Mouse (Mus musculus) embryonic facial prominence, embryonic 11.5 days (tissue): Measurements from ENCODE around the gene Hsd3b7. TPM values are rescaled to one million over a fixed set of nuclear protein-coding genes. Genes with fewer than 3 reads are reported as not detected.
"Not testable (repeated sequence)": the region's sequence is repeated elsewhere in the genome, so short reads cannot be mapped to it uniquely, and the experiment has no call there.

Experiments used
- ATAC-seq: fragments of 200-750 bp; cut with Nextera tagmentation; replicated peaks from 2 replicates; pipeline ENCODE4 v1.8.0; 2017; ENCODE audit warnings: low read depth; ENCODE audit not compliant: insufficient number of reproducible peaks, low FRiP score, low TSS enrichment
- DNase-seq: peaks from one replicate; pipeline ENCODE4 v3.0.0-alpha.2; 2015; ENCODE audit warnings: low spot score
- H3K27ac ChIP-seq: fragments of 300-500 bp; sonication (generic); replicated peaks from 2 replicates; pipeline ENCODE4 v1.5.1; 2014; ENCODE audit warnings: mild to moderate bottlenecking, low read depth, low read length, control low read depth
- H3K27me3 ChIP-seq: fragments of 300-500 bp; sonication (generic); 2 replicates; pipeline ENCODE4 v1.6.1; 2014; ENCODE audit warnings: mild to moderate bottlenecking, low read length, moderate library complexity, mixed read lengths; ENCODE audit not compliant: control insufficient read depth, insufficient read depth
- H3K36me3 ChIP-seq: fragments of 300-500 bp; sonication (generic); replicated peaks from 2 replicates; pipeline ENCODE4 v1.6.1; 2014; ENCODE audit warnings: low read depth, mild to moderate bottlenecking, low read length, moderate library complexity, mixed read lengths; ENCODE audit not compliant: control insufficient read depth, insufficient read depth
- H3K4me1 ChIP-seq: fragments of 300-500 bp; sonication (generic); 2 replicates; pipeline ENCODE4 v1.6.1; 2014; ENCODE audit warnings: low read length, mixed read lengths; ENCODE audit not compliant: control insufficient read depth, insufficient read depth
- H3K4me2 ChIP-seq: fragments of 300-500 bp; sonication (generic); 2 replicates; pipeline ENCODE4 v1.6.1; 2014; ENCODE audit warnings: low read depth, mild to moderate bottlenecking, control low read depth, low read length, moderate library complexity
- H3K4me3 ChIP-seq: fragments of 300-500 bp; sonication (generic); 2 replicates; pipeline ENCODE4 v1.5.1; 2014; ENCODE audit warnings: low read depth, low read length, control low read depth
- H3K9ac ChIP-seq: fragments of 300-500 bp; sonication (generic); replicated peaks from 2 replicates; pipeline ENCODE4 v1.6.1; 2014; ENCODE audit warnings: mild to moderate bottlenecking, control low read depth, low read length
- H3K9me3 ChIP-seq: fragments of 300-500 bp; sonication (generic); replicated peaks from 2 replicates; pipeline ENCODE4 v1.6.1; 2016; ENCODE audit warnings: mild to moderate bottlenecking, low read length, inconsistent platforms, mixed read lengths; ENCODE audit not compliant: control insufficient read depth
- WGBS: fragments of 180-500 bp; shearing (Covaris S2); extraction: QIAGEN DNeasy Blood & Tissue Kit; methylation state at CpG from one replicate; pipeline ENCODE4 v1.1.7; 2014; 5-methylcytosine and 5-hydroxymethylcytosine counted together
- polyA plus RNA-seq: library from polyadenylated mRNA; unstranded; fragments of >200 nt; fragmentation: Nextera tagmentation; extraction: Ambion mirVana; gene quantifications from 2 replicates; pipeline ENCODE4 v1.2.1, GENCODE M21; 2014

The Hsd3b7 gene
- polyA plus RNA-seq, 1 experiment from 2014 or later = 8.2 TPM

DNA sequence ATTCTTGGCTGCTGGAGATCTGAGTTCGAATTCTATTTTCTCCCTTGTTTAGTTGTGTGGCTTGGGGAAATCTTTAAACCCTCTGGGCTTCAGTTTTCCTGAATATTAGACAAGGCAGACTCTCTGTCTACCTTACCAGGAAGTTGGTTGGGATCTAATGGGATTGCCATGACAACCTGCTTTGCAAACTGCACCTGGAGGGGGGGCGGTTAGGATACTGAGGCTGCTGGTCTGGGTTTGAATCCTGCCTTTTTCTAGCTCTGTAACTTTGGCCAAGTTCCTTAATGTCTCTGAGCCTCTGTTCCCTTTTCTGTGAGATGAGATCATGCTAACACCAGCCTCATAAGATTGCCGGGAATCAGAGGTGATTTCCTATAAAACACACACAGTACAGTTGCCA lies 22.1 kb downstream of the Hsd3b7 start:
- Histone ChIP-seq H3K36me3 (no peaks in the 10 kb centered on the region), H3K27ac (no peak overlapping the region), H3K9me3 (no peaks in the 10 kb centered on the region), H3K4me1 (no peaks in the 10 kb centered on the region), H3K4me2 (no peak overlapping the region), H3K27me3 (no peaks in the 10 kb centered on the region), H3K9ac (no peak overlapping the region), H3K4me3 (no peak overlapping the region)
- 94% methylated on average over 3 of the region's 3 CpGs for WGBS
- ATAC-seq = no peak
- no peak for DNase-seq

DNA sequence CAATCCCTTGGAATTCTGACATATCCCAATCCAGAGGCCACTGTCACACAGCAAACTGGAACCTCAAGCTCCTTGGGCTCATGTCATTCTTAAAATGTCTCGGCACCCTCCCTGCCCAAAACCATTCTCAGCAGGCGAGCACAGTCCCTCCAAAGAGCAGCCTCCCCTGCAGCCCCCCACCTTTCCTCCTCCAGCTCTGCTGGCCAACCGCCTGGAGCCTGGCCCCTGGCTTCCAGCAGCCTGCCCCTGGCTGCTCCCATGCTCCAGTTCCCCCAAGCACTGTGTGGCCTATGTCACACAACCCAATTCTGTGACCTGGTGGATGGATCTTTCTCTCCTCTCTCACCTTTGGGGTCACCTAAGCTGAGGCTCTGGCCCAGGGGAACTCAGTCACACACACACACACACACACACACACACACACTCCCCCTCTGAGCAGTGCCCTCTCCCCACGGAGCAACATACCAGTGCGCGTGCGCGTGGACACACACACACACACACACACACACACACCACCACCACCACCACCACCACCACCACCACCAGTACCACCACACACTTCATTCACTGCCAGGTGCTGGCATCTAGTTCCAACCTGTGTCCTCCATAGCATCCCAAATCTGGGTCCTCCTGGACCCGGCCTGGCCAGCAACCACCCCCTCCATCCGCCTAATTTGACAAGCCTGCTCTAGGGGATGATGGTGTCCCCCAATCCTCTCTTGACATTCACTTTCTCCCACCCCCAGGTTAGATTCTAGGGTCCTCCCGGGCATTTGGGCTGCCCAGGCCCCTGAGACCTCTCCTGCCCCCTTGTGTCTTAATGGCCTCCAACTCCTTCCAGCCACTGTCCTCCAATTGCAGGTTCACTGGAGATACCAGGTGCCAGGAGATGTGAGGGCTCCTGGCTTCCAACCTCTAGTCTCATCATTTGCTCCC lies 23.1 kb downstream of the Hsd3b7 start:
- H3K9ac ChIP-seq = peak overlapping the region; percentile 83
- peak overlapping the region; percentile 82 for H3K4me2 ChIP-seq
- no peaks in the 10 kb centered on the region for H3K36me3 ChIP-seq
- no peaks in the 10 kb centered on the region for H3K27me3 ChIP-seq
- H3K9me3 ChIP-seq = no peaks in the 10 kb centered on the region
- DNase-seq = no peak
- WGBS = 66% methylated on average over 11 of the region's 11 CpGs
- ATAC-seq = peak; percentile 10
- peak overlapping the region; percentile 73 for H3K4me3 ChIP-seq
- H3K27ac ChIP-seq = no peak overlapping the region
- H3K4me1 ChIP-seq = no peaks in the 10 kb centered on the region

DNA sequence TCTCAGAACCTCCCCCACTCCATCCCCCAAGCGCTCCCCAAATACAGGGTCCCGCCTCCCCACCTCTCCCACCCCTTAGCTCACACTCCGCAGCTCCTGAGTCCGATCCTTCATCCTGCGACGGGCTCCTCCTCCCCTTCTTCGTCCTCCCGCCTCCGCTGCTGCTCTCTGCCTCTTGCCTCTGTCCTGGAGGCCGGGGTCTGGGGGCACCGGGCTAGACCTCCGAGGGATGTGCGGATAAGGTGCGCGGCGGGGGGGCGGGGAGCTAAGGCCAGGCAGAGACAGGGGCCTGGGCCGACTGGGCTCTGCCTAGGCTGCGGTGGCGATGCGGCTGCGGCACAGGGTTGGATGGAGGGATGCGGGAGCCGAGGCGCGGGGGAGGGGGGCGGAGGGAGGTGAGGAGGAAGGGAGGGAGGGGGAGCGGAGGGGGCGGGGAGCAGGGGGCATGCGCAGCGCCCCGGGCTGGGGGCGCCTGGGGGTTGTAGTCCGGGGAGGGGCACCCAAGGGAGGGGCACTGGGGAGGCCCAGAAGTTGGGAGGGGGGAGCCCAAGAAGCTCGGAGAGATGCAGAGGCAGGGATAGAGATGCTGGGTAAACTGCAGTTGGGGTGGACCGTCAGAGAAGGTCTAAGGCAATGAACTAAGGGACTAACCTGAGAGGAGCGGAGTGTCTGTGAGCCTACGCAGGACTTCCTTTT lies 23.9 kb downstream of the Hsd3b7 start, which contains the start of the genes Stx4a and Stx1b:
TSS of gene Stx4a (plus strand) at position 119 of the 696 bp plus-strand sequence.
TSS of gene Stx1b (minus strand) at position 374 of the 696 bp plus-strand sequence.
- no peaks in the 10 kb centered on the region for H3K27me3 ChIP-seq

DNA sequence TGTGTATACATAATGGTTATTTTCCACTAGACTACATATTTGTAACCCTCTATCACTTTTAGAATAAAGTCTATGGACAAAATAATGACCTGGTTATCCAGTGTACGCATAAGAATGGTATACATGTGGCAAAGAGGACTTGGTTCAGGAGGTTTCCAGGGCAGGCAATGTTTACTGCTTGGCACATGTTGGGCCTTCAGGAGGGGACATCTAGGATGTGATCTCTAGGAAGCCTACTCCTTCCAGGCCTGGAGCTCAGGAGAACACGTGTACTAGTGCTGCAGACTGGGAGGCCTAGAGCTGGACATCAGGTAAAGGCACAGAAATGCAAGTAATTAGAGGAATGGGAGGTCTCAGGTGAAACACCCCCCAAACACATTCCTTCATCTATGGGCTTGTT lies 35.1 kb downstream of the Hsd3b7 start:
- no peak for DNase-seq
- Histone ChIP-seq H3K9me3 (no peaks in the 10 kb centered on the region), H3K4me1 (no peaks in the 10 kb centered on the region)

More for the DNA sequence above, 23.9 kb downstream of the Hsd3b7 start, which contains the start of the genes Stx4a and Stx1b:
- Histone ChIP-seq H3K9me3 (no peaks in the 10 kb centered on the region), H3K9ac (peak within 1 kb of the TSS; percentile 83), H3K4me2 (peak within 1 kb of the TSS; percentile 82), H3K27ac (peak within 1 kb of the TSS; percentile 35; the same call in 1 of the 2 replicates), H3K4me3 (peak within 1 kb of the TSS; percentile 73), H3K4me1 (no peaks in the 10 kb centered on the region), H3K36me3 (no peaks in the 10 kb centered on the region)
- ATAC-seq (peak; percentile 81), DNase-seq (peak; percentile 76)
- 3% methylated on average over 32 of the region's 38 CpGs for WGBS

DNA sequence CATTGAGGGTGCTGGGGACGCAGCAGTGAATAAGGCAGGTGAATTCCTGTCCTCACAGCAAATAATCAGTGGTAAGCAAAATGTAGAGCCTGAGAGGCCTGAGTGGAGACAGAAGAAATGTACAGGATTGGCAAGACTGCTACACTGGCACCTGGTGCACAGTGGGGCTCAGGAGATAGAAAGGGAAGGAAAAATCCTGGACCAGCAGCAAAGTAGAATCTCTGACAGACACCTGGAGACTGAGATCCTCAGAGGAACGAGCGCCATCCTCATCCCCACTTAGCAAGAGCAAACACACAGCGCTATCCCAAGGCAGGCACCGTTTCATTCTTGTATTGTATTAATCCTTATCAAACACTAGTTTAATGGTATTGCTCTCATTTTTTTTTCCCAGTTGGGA lies 37.1 kb downstream of the Hsd3b7 start:
- H3K4me2 ChIP-seq = no peak overlapping the region
- no peaks in the 10 kb centered on the region for H3K9me3 ChIP-seq
- H3K27ac ChIP-seq = no peak overlapping the region
- DNase-seq = no peak
- no peak for ATAC-seq
- 87% methylated on average over 5 of the region's 5 CpGs for WGBS
- no peaks in the 10 kb centered on the region for H3K4me1 ChIP-seq
- no peak overlapping the region for H3K9ac ChIP-seq
- H3K4me3 ChIP-seq = no peak overlapping the region
- no peaks in the 10 kb centered on the region for H3K27me3 ChIP-seq
- no peaks in the 10 kb centered on the region for H3K36me3 ChIP-seq

More for the DNA sequence above, 35.1 kb downstream of the Hsd3b7 start:
- Histone ChIP-seq H3K27me3 (no peaks in the 10 kb centered on the region), H3K4me3 (no peak overlapping the region), H3K36me3 (no peaks in the 10 kb centered on the region), H3K4me2 (no peak overlapping the region), H3K27ac (no peak overlapping the region), H3K9ac (no peak overlapping the region)
- no peak for ATAC-seq
- WGBS = 73% methylated on average over 2 of the region's 2 CpGs

DNA sequence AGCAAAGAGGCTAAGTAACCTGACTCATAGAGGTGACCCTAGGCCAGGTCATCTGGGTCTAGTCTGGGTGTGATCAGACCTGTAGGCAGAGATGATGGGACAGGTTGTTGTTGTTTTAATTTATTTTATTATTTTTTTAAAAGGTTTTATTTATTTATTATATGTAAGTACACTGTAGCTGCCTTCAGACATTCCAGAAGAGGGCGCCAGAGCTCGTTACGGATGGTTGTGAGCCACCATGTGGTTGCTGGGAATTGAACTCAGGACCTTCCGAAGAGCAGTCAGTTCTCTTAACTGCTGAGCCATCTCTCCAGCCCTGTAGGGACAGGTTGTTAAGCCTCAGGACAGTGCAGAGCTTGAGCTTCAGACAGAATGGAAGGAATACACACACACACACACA lies 37.5 kb downstream of the Hsd3b7 start:
- not testable (repeated sequence) for H3K4me2 ChIP-seq, H3K36me3 ChIP-seq, H3K27ac ChIP-seq, DNase-seq, ATAC-seq, H3K9me3 ChIP-seq, H3K4me1 ChIP-seq, H3K27me3 ChIP-seq, H3K9ac ChIP-seq, H3K4me3 ChIP-seq
- WGBS = 87% methylated on average over 4 of the region's 4 CpGs

DNA sequence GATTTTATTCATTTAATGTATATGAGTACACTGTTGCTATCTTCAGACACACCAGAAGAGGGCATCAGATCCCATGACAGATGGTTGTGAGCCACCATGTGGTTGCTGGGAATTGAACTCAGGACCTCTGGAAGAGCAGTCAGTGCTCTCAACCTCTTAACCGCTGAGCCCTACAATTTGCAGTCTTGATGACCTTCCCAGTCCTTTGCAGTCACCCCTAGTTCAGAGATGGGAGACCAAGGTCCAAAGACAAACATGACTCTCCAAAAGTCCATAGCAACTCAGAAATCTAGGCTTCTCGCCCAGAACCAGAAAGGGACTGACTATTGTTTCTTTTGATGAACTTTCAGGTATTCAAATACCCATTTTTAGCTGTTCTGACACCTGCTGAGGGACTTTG lies 39.6 kb downstream of the Hsd3b7 start:
- ATAC-seq, H3K4me2 ChIP-seq, H3K9me3 ChIP-seq, H3K4me3 ChIP-seq, H3K9ac ChIP-seq, H3K27me3 ChIP-seq, H3K36me3 ChIP-seq, H3K4me1 ChIP-seq, DNase-seq, H3K27ac ChIP-seq: not testable (repeated sequence)
- WGBS = 69% methylated on average over 2 of the region's 2 CpGs
